Mouse (Mus musculus) T-helper 2 cell (primary cell): Measurements from ENCODE around the gene Samd4b.

ENCODE experiments used
- in situ Hi-C: fragments of 300-600 bp; cut with MboI, MseI; formaldehyde crosslinking; loops from one replicate; pipeline ENCODE4 v1.15.1; 2025; ENCODE audit warnings: high pct_unique_total_duplicates

Gene Samd4b

DNA sequence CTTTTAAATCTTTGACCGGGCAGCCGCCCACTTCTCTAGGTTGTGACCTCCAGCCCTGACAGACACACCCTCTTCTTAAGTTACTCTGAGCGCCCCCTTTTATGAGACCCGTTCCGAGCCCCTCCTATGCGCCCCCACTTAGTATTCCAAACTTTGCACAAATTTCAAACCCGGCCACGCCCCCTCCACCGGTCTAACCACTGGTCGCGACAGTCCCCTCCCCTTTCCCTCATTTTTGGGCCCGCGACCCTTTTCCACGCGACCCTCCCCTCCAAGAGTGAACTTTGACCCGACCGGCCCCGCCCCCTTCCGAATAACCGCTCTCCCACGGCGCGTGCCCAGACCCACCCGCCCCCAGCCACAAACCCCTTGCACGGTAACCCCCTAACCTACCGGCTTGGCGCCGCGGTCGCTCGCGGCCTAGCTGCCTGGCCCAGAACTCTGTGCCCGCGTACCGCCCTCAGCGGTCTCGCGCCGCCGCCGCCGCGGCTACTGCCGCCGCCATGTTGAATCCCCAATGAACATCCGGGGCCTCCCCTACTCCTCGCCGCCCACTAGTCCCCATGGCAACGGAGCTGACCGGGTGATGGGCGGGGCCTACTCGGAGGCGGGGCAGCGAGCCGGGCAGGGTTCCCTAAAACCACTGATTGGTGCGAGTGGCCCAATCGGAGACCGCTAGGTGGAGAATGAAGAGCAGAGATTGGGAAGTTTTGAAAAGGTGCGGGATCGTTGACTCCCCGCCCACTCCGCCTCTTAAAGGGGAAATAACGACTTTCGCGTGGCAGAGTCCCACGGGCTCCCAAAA lies at the start of gene Samd4b, which contains the start of gene Pak4:
TSS of gene Samd4b (minus strand) at position 503 of the 805 bp plus-strand sequence.
TSS of gene Pak4 (minus strand) at position 544 of the 805 bp plus-strand sequence.
- in situ Hi-C loops = no loop called here

DNA sequence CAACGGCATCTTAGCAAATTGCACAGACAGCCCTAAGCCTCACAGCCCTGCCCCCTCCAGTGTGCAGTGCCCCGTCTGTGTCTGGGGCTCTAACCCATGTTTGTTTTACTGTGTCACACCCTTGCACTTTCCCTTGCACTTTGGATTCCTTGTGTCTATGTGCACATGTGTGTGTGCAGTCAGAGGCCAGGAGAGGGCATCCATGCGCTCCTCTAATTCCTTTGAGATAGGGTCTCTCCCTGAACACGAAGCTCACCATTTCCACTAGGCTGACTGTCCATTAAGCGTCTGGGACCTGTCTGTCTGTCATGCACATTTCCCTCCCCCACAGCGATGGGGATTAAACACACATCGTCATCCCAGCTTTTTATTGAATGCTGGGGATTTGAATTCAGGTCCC lies 49.1 kb upstream of the Samd4b start:
- in situ Hi-C loops = no loop called here

DNA sequence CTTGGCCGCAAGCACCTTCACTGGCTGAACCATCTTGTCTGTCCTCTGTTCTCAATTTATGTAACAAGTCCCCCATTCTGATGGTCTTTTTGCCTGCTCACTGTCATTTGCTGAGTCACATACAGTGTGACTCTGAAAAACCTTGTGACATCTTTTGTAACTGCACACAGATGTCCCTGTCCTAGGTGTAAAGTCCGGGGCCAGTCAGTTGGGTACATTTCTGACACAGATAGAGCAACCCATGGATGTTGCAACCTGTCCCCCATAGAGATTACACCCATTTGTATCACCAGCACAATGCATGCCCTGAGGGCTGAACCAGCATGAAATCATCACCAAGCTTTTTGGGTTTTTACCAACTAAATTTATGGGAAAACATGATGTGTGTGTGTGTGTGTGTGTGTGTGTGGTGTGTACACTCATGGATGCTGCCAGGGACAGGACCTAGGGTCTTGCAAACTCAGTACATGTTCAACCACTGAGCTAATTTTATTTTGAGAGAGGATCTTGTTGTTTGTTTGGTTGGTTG lies 48.1 kb upstream of the Samd4b start:
- in situ Hi-C loops = no loop called here

DNA sequence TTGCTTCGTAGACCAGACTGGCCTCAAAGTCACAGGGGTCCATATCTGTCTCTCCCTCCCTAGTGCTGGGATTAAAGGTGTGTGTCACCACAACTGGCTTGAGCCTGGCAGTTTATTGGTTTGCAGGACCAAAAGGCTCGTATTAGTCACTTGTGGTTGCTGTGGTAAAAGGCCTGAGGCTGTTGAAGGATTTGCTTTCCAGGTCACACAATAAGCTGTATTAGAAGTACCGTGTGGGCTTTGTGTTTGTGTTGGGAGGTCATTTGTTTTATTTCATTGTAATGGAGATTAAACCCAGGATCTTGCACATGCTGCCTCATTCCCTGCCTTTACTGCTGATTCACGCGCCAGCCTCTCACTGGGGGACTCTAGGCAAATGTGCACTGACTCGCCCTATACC lies 47.4 kb upstream of the Samd4b start:
- in situ Hi-C loops = no loop called here

DNA sequence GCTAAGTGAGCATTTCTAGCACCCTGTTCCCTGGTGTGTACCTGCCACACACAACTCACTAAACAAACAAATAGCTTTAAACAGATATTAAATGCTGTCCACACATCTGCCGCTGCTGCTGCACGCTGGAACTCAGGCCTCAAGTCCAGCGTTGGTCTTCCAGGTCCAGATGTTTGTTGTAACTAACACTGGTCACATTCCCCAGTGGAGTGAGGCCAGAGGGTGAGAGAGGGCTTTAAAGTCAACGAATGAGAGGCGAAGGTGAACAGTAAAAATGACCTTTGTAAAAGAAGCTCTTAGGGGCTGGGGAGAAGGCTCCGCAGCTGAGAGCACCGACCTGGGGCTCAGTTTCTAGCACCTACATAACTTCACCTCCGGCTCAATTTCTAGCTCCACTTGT lies 43.6 kb upstream of the Samd4b start:
- in situ Hi-C loops = no loop called here

DNA sequence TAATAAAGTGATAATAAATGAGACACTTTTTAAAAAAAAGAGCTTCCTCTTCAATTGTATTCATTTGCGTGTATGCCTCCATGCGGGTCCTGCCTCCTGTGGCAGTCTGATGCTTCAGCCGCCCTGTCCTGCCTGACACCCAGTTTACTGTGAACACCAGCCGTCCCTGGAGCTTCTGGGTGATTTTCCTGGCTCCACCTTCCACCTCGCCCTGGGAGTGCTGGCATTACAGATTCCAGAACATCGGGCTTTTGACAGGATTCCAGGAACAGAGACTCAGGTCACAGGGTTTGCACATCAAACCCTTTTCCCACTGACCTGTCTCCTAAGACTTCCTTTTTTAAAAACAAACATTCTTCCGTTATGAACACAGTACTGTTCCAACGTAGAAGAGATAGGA lies 39.6 kb upstream of the Samd4b start:
- in situ Hi-C loops = loop anchor here (10.0 kb wide), 2 partner anchors 847 to 1057 kb away; no protein-coding TSS in a partner anchor

DNA sequence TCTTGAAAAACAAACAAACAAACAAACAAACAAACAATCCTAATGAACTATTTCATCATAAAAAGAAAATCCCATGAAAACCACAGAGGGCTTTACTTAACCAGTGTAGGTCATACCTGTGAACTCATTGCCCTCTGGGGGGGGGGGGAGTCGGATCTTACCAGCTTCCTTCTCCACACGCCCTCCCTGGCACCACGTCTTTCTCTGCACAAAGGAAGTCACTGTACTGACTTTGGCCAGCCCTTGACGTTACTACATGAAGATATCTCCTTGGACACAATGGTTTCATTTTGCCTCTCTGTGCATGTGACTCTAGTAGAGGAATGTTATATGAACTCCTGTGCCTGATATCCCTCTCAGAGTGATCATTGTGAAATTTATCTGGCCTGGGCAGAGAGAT lies 36.2 kb upstream of the Samd4b start:
- in situ Hi-C loops = loop anchor here (10.0 kb wide), 2 partner anchors 851 to 1061 kb away; no protein-coding TSS in a partner anchor

DNA sequence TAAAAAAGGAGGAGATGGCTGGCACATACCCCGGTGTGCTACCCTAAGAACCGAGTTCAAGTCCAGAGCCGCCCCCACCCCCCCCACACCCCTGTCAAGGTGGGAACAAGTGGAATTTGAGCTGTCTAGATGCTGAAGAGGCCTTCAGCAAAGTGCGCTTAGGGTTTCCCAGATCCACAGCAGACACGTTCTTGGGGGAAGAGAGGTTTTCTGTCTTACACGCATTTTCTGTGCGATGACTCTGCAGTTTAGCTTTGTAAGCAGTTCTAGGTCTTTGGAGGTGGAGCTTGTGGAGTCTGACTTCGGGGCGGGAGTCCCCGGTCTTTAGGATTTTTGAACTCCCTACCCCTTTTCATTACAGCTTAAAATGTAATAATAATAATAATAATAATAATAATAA lies 33.1 kb upstream of the Samd4b start, which contains the start of gene Acp7:
TSS of gene Acp7 (minus strand) at position 260 of the 400 bp plus-strand sequence.
- in situ Hi-C loops = loop anchor here (10.0 kb wide), 2 partner anchors 854 to 1064 kb away; no protein-coding TSS in a partner anchor

DNA sequence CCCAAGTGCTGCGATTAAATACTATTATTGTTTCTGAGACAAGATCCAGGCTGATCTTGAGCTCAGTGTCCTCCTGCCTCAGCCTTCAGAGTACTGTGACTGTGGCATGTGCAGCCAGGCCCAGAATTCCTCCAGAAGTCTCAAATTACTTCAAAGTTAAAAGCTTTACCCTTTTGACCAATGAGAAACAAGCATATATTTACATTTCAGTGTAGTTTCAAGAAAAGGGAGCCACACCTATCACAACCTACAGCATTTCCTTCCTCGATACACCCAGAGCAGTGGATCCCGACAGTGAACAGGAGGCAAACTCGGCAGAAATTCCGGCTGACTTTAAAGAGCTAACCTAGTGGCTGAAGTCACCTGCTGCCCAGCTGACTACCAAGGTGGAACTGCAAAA lies 26.8 kb upstream of the Samd4b start:
- in situ Hi-C loops = no loop called here

DNA sequence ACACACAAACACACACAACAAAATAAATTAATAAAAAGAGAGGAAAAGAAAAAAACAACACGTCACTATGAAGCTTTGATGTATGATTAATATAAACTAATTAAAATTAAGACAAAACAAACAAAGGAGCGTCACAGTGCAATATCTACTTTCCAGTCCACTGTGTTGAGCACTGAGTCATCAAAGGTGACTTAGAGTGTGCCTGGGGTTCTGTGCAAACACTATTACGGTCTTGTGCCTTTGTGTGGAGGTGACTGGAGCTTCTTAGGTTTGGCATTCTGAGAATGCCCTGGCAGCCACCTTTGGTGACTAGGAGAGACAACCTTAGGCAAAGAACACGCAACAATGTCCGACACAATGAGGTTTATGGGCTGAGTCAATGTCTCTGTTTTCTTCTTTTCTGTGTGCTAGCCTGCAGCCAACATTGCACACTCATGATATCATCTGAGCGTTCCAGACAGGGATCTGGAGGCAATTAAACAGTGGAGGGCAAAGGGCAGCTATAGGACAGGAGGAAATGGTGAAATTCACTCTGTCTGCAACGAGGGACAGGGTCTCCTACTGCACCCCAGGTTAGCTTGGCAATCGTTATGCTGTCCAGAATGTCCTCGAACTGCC lies 21.3 kb upstream of the Samd4b start:
- in situ Hi-C loops = no loop called here

DNA sequence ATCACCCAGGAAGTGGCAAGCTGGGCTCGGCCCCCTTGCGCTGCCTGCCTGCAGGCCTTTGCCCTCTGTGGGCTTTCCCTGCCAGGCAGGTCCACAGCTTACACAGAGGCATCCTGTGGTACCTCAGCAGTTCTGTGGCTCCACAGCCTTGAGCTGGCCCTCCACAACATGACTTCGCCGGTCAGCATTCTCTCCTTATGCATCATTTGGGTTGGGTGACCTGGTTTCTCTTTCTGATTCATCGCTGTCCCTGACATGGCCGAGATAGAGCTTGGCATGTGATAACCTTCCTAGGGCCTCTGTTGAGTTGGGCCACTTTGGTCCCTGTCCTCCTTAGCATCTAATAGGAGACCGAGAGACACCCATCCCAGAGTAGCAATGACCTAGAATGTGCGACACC lies 8.0 kb upstream of the Samd4b start:
- in situ Hi-C loops = loop anchor here (10.0 kb wide), 1 partner anchor 119 kb away; no protein-coding TSS in a partner anchor

DNA sequence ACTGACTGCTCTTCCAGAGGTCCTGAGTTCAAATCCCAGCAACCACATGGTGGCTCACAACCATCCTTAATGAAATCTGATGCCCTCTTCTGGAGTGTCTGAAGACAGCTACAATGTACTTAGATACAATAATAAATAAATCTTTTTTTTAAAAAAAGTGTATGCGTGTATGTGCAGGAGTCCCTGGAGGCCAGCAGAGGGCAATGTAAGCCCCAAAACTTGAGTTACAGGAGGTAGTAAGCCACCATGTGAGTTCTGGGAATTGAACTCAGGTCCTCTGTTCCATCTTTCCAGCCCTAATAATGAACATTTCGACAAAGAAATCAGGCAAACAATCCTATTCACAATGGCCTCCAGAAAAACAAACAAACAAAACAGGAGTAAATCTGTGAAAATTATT lies 5.8 kb upstream of the Samd4b start:
- in situ Hi-C loops = loop anchor here (10.0 kb wide), 1 partner anchor 121 kb away; no protein-coding TSS in a partner anchor

DNA sequence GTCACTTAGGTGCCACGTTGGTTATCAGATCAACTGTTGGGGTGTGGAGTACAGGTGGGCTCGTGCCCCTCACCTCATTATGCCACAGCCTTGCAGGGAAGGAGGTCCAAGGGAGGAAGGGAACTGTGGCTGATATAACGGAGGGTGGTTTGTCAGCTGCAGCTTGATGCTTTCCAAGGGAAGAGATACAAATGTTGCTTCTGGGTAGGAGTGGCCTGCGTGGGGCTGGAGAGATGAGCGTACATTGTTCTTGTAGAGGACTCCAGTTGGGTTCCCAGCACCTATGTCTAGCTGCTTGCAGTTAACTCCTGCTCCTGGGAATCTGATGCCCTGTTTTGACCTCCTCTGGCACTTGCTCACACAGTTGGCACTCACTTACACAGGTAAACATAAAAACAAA lies 5.2 kb upstream of the Samd4b start:
- in situ Hi-C loops = loop anchor here (10.0 kb wide), 1 partner anchor 122 kb away; no protein-coding TSS in a partner anchor

DNA sequence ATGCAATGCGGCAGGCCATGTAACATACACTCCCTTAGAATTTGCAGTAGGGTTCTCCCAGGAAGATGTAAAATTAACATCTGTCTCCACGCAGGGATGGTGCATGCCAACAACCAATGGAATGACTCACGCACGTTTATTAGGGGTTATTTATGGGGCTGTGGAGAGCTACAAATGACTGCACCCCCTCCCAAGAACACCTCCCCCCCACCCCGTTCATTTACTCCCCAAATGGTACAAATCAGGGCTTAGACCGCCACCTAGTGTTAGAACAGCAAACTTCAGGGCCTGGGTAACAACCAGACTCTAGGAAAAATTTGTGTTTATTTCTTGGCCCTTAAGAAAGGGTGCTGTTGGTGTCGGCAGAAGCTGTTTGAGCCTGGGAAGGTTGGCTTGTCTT lies 3.7 kb upstream of the Samd4b start:
- in situ Hi-C loops = loop anchor here (10.0 kb wide), 1 partner anchor 123 kb away; no protein-coding TSS in a partner anchor

DNA sequence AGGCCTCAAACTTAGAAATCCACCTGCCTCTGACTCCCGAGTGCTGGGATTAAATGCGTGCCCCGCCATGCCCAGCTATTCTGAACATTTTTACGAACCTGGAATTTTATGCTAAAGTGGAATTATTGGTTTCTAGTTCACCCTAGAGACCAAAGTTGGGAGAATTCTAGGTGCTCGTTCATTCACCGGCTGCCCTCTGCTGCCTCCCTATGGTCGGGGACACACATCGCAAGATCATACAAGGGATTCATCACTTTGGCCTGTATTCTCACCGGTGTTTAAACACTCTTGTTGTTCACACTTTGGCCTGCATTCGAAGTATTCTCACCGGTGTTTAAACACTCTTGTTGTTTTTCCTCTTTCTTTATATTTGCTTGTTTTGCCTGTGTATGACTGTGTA lies 3.1 kb upstream of the Samd4b start:
- in situ Hi-C loops = loop anchor here (10.0 kb wide), 1 partner anchor 124 kb away; no protein-coding TSS in a partner anchor

DNA sequence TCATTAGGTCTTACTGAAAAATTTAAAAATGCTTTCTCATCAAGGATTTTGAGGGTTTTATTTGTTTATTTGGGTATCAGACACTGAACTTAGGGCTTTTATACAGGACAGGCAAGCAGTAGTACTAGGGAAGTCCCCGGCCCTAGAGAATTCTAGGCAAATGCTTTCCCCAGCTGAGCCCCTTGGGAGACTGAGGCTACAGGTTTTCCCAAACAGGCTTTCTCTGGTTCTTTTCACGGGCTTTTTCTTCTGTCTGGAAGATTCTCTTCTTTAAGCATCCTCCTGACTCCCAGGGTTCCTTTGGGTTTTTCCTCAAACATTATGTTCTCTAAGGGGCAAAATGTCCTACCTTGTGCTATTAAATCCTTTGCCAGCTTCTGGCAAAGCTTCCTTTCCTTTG lies 1.0 kb upstream of the Samd4b start:
- in situ Hi-C loops = no loop called here

DNA sequence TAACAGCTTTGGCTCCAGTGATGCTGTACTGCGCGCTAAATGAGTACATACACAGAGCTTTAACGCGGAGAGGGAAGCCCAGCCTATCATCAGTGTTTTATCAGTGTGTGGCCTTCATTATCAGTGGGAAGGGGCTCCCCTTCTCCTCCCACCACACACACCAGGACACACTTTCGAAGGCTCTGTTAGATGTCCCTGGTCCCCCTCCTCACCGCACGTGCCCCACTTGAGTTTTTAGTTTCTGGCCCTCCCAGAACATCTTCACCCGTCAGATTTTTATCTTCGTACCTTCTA lies 720 bp downstream of the Samd4b start:
- in situ Hi-C loops = no loop called here

DNA sequence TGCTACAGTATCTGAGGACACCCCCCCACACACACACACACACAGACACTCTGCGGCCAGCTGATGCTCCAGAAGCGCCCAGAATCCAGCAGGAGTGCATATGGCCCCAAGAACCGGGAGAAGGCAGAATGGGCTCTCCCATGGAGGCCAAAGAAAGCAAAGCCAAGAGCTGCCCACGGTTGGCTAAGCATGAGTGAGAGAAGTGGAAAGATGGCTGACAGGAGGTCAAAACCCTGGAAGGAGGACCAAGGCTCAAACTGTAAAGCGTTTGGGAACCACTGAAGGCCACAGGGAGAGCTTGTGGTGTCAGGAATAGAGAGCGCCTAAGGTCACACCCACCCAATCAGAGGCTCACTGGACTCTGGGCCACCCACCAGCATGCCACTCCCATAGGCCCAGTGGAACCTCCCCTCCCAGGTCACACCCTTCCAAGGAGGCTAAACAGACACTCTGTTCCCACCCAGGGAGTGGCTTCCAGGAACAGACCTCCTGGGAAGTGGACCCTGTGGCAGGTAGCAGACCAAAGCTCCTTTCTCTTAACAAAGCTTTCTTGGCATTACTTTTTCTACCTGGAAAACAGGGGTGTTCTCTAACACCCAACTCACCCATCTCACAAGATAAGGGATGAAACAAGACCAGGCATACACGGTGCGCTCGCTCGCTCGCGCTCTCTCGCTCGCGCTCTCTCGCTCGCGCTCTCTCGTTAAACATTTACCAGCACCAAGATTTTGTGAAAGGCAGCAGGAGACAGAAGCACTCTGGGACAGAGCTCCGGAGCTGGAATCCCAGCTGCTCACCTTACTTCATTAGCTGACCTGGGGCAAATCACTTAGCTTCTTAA lies 1.3 kb downstream of the Samd4b start:
- in situ Hi-C loops = no loop called here

DNA sequence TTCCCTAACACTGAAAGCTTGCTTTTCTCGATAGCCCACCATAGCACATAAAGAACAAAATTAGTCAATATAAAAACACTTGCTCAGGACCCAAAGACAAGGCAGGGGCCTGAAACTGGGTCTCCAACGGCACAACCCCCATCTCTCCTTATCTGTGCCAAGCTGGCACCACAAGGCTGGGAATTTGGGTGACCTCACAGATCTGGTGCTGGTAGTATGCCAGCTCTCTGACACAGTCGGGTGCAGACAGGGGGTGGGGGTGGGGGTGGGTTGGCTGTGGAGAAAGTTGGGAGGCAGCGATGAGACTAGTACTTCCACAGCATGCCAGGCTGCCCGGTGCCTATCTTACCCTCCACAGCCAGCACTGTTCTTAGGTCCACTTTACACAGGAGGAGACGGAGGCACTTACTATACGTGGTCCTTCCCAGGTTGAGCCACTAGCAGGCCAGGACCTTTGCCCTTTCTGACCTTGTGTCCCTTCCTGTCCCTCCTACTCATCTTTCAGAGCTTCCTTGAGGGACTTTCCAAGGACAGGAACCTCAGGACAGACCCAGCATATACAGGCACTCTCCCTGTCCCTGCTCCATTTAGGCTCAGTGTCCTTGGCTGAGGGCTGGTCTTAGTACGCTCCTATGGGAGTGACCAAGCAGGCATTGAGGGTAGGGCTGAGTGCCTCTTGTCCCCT lies 2.1 kb downstream of the Samd4b start:
- in situ Hi-C loops = no loop called here

DNA sequence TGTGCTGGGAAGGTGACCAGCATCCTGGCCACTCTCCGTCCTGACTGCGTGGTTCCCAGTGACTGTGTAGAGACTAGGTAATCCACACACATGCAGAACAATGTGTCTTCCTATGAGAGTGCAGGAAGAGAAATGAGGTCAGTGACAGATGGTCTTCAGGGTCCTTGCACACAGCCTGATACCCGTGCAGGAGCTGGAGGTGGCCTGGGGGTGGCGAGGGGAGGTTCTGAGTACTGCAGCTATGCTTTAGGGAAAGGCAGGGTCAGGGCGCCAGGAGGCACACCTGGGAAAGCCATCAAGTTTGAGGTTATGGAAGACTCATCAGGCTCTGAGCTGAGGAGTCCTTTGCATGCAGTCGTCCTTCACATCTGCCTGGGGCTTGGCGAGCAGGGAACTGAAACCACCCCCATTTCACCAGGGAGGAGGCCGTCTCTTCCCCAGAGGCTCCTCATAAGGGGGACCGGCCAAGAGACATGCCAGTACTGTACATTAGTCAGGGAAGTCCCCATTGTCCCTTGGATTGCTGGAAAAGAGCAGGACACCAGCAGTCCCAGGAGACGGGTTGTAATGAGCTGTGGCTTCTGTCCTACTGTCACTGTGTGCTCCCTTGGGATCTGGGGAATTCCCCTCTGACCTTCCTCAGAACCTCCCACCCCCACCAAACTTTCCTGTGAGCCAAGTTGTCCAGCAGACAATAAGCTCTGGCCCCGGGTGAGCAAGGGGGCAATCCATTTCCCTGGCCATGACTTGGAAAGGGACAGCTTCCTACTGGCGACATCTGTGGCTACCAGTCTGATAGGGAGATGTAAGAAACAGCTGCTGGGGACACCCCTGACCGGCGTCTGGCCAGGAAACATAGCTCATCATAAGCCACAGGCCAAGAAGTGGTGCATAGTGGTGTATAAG lies 4.5 kb downstream of the Samd4b start:
- in situ Hi-C loops = no loop called here
